Mouse (Mus musculus) hindbrain, embryonic 15.5 days (tissue): ENCODE measurements around the gene Lamc3. TPM values are rescaled to one million over a fixed set of nuclear protein-coding genes. Genes with fewer than 3 reads are reported as not detected.
A peak's percentile ranks its signal among the peaks of the same experiment; 100 is the strongest.

ENCODE experiments used
- ATAC-seq: fragments of 200-750 bp; cut with Nextera tagmentation; 2 replicates; pipeline ENCODE4 v1.8.0; 2017; ENCODE audit warnings: low read depth, moderate number of reproducible peaks, moderate TSS enrichment; ENCODE audit not compliant: low FRiP score
- H3K27ac ChIP-seq: fragments of 300-500 bp; sonication (generic); replicated peaks from 2 replicates; pipeline ENCODE4 v1.5.1; 2015; ENCODE audit warnings: mild to moderate bottlenecking, inconsistent platforms
- H3K27me3 ChIP-seq: fragments of 300-500 bp; sonication (generic); 2 replicates; pipeline ENCODE4 v1.6.1; 2015; ENCODE audit warnings: control low read depth, inconsistent platforms
- H3K36me3 ChIP-seq: fragments of 300-500 bp; sonication (generic); 2 replicates; pipeline ENCODE4 v1.6.1; 2015; ENCODE audit warnings: control low read depth, inconsistent platforms
- H3K4me1 ChIP-seq: fragments of 300-500 bp; sonication (generic); replicated peaks from 2 replicates; pipeline ENCODE4 v1.6.1; 2015; ENCODE audit warnings: control low read depth, inconsistent platforms
- H3K4me2 ChIP-seq: fragments of 300-500 bp; sonication (generic); 2 replicates; pipeline ENCODE4 v1.6.1; 2015; ENCODE audit warnings: moderate library complexity, mild to moderate bottlenecking, inconsistent platforms
- H3K4me3 ChIP-seq: fragments of 300-500 bp; sonication (generic); 2 replicates; pipeline ENCODE4 v1.5.1; 2015; ENCODE audit warnings: mild to moderate bottlenecking, inconsistent platforms
- H3K9ac ChIP-seq: fragments of 300-500 bp; sonication (generic); 2 replicates; pipeline ENCODE4 v1.6.1; 2015; ENCODE audit warnings: inconsistent platforms
- H3K9me3 ChIP-seq: fragments of 300-500 bp; sonication (generic); 2 replicates; pipeline ENCODE4 v1.6.1; 2016; ENCODE audit warnings: control low read depth, inconsistent platforms
- WGBS: fragments of 180-500 bp; shearing (Covaris S2); methylation state at CpG from one replicate; pipeline ENCODE4 v1.1.7; 2015; 5-methylcytosine and 5-hydroxymethylcytosine counted together
- polyA plus RNA-seq: library from polyadenylated mRNA; unstranded; fragments of >200 nt; fragmentation: Nextera tagmentation; extraction: Ambion mirVana; gene quantifications from 2 replicates; pipeline ENCODE4 v1.2.1, GENCODE M21; 2015

Gene Lamc3
- 4.9 and 5.4 TPM in 2 replicates for polyA plus RNA-seq

GRCm38 (mm10) chr2:31887030-31887429 is at the start of gene Lamc3:
Gene Lamc3, plus strand, starts transcription at chr2:31887291.
- peak within 1 kb of the TSS; percentile 11 for H3K4me3 ChIP-seq
- H3K4me2 ChIP-seq: peak within 1 kb of the TSS; percentile 42
- peaks cover 47% of the 10 kb centered on the region for H3K27me3 ChIP-seq
- no peaks in the 10 kb centered on the region for H3K9me3 ChIP-seq
- no peaks in the 10 kb centered on the region for H3K36me3 ChIP-seq
- 0 out of 2 replicates have a peak, but pooled peaks have one; percentile 24 for ATAC-seq
- no peak within 1 kb of the TSS for H3K9ac ChIP-seq
- WGBS: 6% methylated on average over 26 of the region's 26 CpGs
- H3K4me1 ChIP-seq: peaks cover 5% of the 10 kb centered on the region
- no peak within 1 kb of the TSS for H3K27ac ChIP-seq

GRCm38 (mm10) chr2:31838868-31839267 is 48.2 kb upstream of the Lamc3 start:
- no peak overlapping the region for H3K27ac ChIP-seq
- 53% methylated on average over 1 of the region's 1 CpGs for WGBS
- peaks cover 3% of the 10 kb centered on the region; the same call in 1 of the 2 replicates for H3K4me1 ChIP-seq
- no peak overlapping the region for H3K4me2 ChIP-seq
- no peak overlapping the region for H3K9ac ChIP-seq
- ATAC-seq: no peak
- H3K4me3 ChIP-seq: no peak overlapping the region
- H3K27me3 ChIP-seq: peaks cover 4% of the 10 kb centered on the region; the same call in 1 of the 2 replicates
- H3K36me3 ChIP-seq: no peaks in the 10 kb centered on the region
- H3K9me3 ChIP-seq: no peaks in the 10 kb centered on the region

- 0 out of 2 replicates have a peak, but pooled peaks have one; percentile 28 for ATAC-seq
- H3K36me3 ChIP-seq: no peaks in the 10 kb centered on the region
- peaks cover 27% of the 10 kb centered on the region for H3K4me1 ChIP-seq
- H3K27me3 ChIP-seq: peaks cover 37% of the 10 kb centered on the region
- no peak overlapping the region for H3K27ac ChIP-seq
- no peaks in the 10 kb centered on the region for H3K9me3 ChIP-seq
- 2% methylated on average over 10 of the region's 10 CpGs for WGBS
- H3K4me2 ChIP-seq: peak overlapping the region; percentile 95
- H3K9ac ChIP-seq: no peak overlapping the region
- peak overlapping the region; percentile 52; the same call in 1 of the 2 replicates for H3K4me3 ChIP-seq
Observed at GRCm38 (mm10) chr2:31844729-31845136, 42.4 kb upstream of the Lamc3 start.

- no peak for ATAC-seq
- Histone ChIP-seq H3K4me3 (peak overlapping the region; percentile 52), H3K36me3 (no peaks in the 10 kb centered on the region), H3K4me2 (peak overlapping the region; percentile 95), H3K27me3 (peaks cover 37% of the 10 kb centered on the region), H3K4me1 (peaks cover 32% of the 10 kb centered on the region), H3K9me3 (no peaks in the 10 kb centered on the region), H3K9ac (peak overlapping the region; percentile 53), H3K27ac (no peak overlapping the region)
- 2% methylated on average over 20 of the region's 26 CpGs for WGBS
Observed at GRCm38 (mm10) chr2:31845512-31845895, 41.6 kb upstream of the Lamc3 start.

- ATAC-seq: peak; percentile 33; the same call in 1 of the 2 replicates
- under 1% methylated on average over 67 of the region's 88 CpGs for WGBS
- Histone ChIP-seq H3K27ac (no peak within 1 kb of the TSS), H3K4me1 (peaks cover 32% of the 10 kb centered on the region), H3K4me2 (peak within 1 kb of the TSS; percentile 95), H3K27me3 (peaks cover 37% of the 10 kb centered on the region), H3K4me3 (peak within 1 kb of the TSS; percentile 52), H3K9ac (peak within 1 kb of the TSS; percentile 53), H3K9me3 (no peaks in the 10 kb centered on the region), H3K36me3 (no peaks in the 10 kb centered on the region)
Observed at GRCm38 (mm10) chr2:31845896-31846691, 41.0 kb upstream of the Lamc3 start, which contains the start of gene Fibcd1. Gene Fibcd1, minus strand, starts transcription at chr2:31846005.

GRCm38 (mm10) chr2:31846692-31847660 is 40.1 kb upstream of the Lamc3 start:
- Histone ChIP-seq H3K4me3 (peak overlapping the region; percentile 52), H3K9me3 (no peaks in the 10 kb centered on the region), H3K27ac (no peak overlapping the region), H3K4me1 (peaks cover 32% of the 10 kb centered on the region), H3K36me3 (no peaks in the 10 kb centered on the region), H3K27me3 (peaks cover 37% of the 10 kb centered on the region), H3K9ac (peak overlapping the region; percentile 53), H3K4me2 (peak overlapping the region; percentile 95)
- no peak for ATAC-seq
- WGBS: 4% methylated on average over 35 of the region's 35 CpGs

GRCm38 (mm10) chr2:31847908-31848307 is 39.2 kb upstream of the Lamc3 start:
- 24% methylated on average over 6 of the region's 6 CpGs for WGBS
- Histone ChIP-seq H3K4me1 (peaks cover 32% of the 10 kb centered on the region), H3K4me2 (no peak overlapping the region), H3K9ac (no peak overlapping the region), H3K4me3 (no peak overlapping the region), H3K36me3 (no peaks in the 10 kb centered on the region), H3K9me3 (no peaks in the 10 kb centered on the region), H3K27ac (no peak overlapping the region), H3K27me3 (peaks cover 37% of the 10 kb centered on the region)
- no peak; the same call in 1 of the 2 replicates for ATAC-seq

GRCm38 (mm10) chr2:31850141-31850540 is 37.0 kb upstream of the Lamc3 start:
- Histone ChIP-seq H3K36me3 (no peaks in the 10 kb centered on the region), H3K27ac (no peak overlapping the region), H3K4me1 (peaks cover 27% of the 10 kb centered on the region), H3K4me2 (no peak overlapping the region), H3K27me3 (peaks cover 21% of the 10 kb centered on the region), H3K4me3 (no peak overlapping the region), H3K9ac (no peak overlapping the region), H3K9me3 (no peaks in the 10 kb centered on the region)
- ATAC-seq: no peak
- WGBS: 23% methylated on average over 12 of the region's 12 CpGs

GRCm38 (mm10) chr2:31855991-31856390 is 31.1 kb upstream of the Lamc3 start:
- 66% methylated on average over 8 of the region's 8 CpGs for WGBS
- Histone ChIP-seq H3K4me3 (no peak overlapping the region), H3K27me3 (no peaks in the 10 kb centered on the region), H3K27ac (no peak overlapping the region), H3K4me2 (no peak overlapping the region), H3K9me3 (no peaks in the 10 kb centered on the region), H3K9ac (no peak overlapping the region), H3K4me1 (peaks cover 22% of the 10 kb centered on the region), H3K36me3 (no peaks in the 10 kb centered on the region)
- ATAC-seq: no peak

GRCm38 (mm10) chr2:31857180-31857579 is 29.9 kb upstream of the Lamc3 start:
- Histone ChIP-seq H3K36me3 (no peaks in the 10 kb centered on the region), H3K9me3 (no peaks in the 10 kb centered on the region), H3K4me1 (peaks cover 22% of the 10 kb centered on the region), H3K9ac (no peak overlapping the region), H3K4me2 (no peak overlapping the region), H3K27ac (no peak overlapping the region), H3K27me3 (no peaks in the 10 kb centered on the region), H3K4me3 (no peak overlapping the region)
- WGBS: 44% methylated on average over 6 of the region's 6 CpGs
- no peak for ATAC-seq

GRCm38 (mm10) chr2:31858500-31858899 is 28.6 kb upstream of the Lamc3 start:
- no peak overlapping the region for H3K4me2 ChIP-seq
- 27% methylated on average over 12 of the region's 12 CpGs for WGBS
- ATAC-seq: no peak

More at GRCm38 (mm10) chr2:31858500-31858899, 28.6 kb upstream of the Lamc3 start:
- H3K36me3 ChIP-seq: no peaks in the 10 kb centered on the region
- no peak overlapping the region for H3K9ac ChIP-seq
- H3K4me1 ChIP-seq: peaks cover 22% of the 10 kb centered on the region
- no peaks in the 10 kb centered on the region for H3K9me3 ChIP-seq
- no peak overlapping the region for H3K27ac ChIP-seq
- no peaks in the 10 kb centered on the region for H3K27me3 ChIP-seq
- no peak overlapping the region for H3K4me3 ChIP-seq
